Mouse (Mus musculus) ES-E14 (cell line): Measurements from ENCODE around the gene Ddx60. TPM values are rescaled to one million over a fixed set of nuclear protein-coding genes. Genes with fewer than 3 reads are reported as not detected.

Source experiments
- DNase-seq: peaks from one replicate; pipeline ENCODE4 v3.0.0-alpha.2; 2013; ENCODE audit warnings: low read depth, low spot score
- H3K27ac ChIP-seq: 2 replicates; pipeline ENCODE4 v1.5.1; 2012; ENCODE audit warnings: low read depth, mild to moderate bottlenecking, low read length, moderate library complexity, mixed read lengths; ENCODE audit not compliant: poor library complexity, insufficient read depth, severe bottlenecking
- H3K36me3 ChIP-seq: 2 replicates; pipeline ENCODE4 v1.6.1; 2012; ENCODE audit warnings: mild to moderate bottlenecking, low read length, moderate library complexity, mixed read lengths; ENCODE audit not compliant: control insufficient read depth, poor library complexity, insufficient read depth, severe bottlenecking
- H3K4me1 ChIP-seq, 2 experiments: fragments of 150-350 bp in 1 of 2; sonication (generic) in 1 of 2; 2 replicates each; pipeline ENCODE4 v1.6.1; 2012; ENCODE audit warnings: low read length in 2 of 2, mild to moderate bottlenecking in 1 of 2, mixed read lengths in 1 of 2; ENCODE audit not compliant: control insufficient read depth in 2 of 2, insufficient read depth in 2 of 2, poor library complexity in 1 of 2
- H3K4me3 ChIP-seq, 2 experiments: fragments of 150-350 bp in 1 of 2; sonication (generic) in 1 of 2; 2 replicates each; pipeline ENCODE4 v1.5.1; 2012; ENCODE audit warnings: low read length in 2 of 2, low read depth in 1 of 2, mild to moderate bottlenecking in 1 of 2, mixed read lengths in 1 of 2; ENCODE audit not compliant: insufficient read depth in 1 of 2, poor library complexity in 1 of 2, severe bottlenecking in 1 of 2
- H3K9ac ChIP-seq: 2 replicates; pipeline ENCODE4 v1.6.1; 2012; ENCODE audit warnings: low read depth, mild to moderate bottlenecking, low read length, mixed read lengths; ENCODE audit not compliant: poor library complexity, insufficient read depth, severe bottlenecking
- H3K9me3 ChIP-seq: fragments of 150-350 bp; sonication (generic); 2 replicates; pipeline ENCODE4 v1.6.1; 2012; ENCODE audit warnings: low read depth, mild to moderate bottlenecking, low read length; ENCODE audit not compliant: control insufficient read depth, insufficient read depth
- CHD2 ChIP-seq: IDR thresholded peaks from 2 replicates; pipeline ENCODE4 v1.6.1; 2014; ENCODE audit warnings: mild to moderate bottlenecking, low read depth, low read length, inconsistent platforms
- HCFC1 ChIP-seq: IDR thresholded peaks from 2 replicates; pipeline ENCODE4 v1.6.1; 2012; ENCODE audit warnings: low read length, inconsistent platforms, borderline replicate concordance; ENCODE audit not compliant: insufficient read depth
- MAFK ChIP-seq: IDR thresholded peaks from 2 replicates; pipeline ENCODE4 v1.6.1; 2014; ENCODE audit warnings: mild to moderate bottlenecking, low read depth, low read length, inconsistent platforms; ENCODE audit not compliant: insufficient read depth
- ZNF384 ChIP-seq: IDR thresholded peaks from 2 replicates; pipeline ENCODE4 v1.6.1; 2012; ENCODE audit warnings: low read depth, low read length, inconsistent platforms
- in situ Hi-C, 2 experiments: fragments of 600-800 bp; cut with MboI; formaldehyde crosslinking; loops; one replicate each; pipeline ENCODE4 v1.15.1; 2025; ENCODE audit warnings: low sequenced_read_pairs in 2 of 2, inconsistent platforms in 1 of 2; ENCODE audit not compliant: unreplicated experiment in 2 of 2
- total RNA-seq: library from RNA; depleted of rRNA; stranded (reverse); fragments of 300-350 nt; gene quantifications from 2 replicates; pipeline ENCODE4 v1.2.3, GENCODE M21; 2012; rRNA removed

Gene Ddx60
- total RNA-seq, 1 experiment = 0.31 TPM

DNA sequence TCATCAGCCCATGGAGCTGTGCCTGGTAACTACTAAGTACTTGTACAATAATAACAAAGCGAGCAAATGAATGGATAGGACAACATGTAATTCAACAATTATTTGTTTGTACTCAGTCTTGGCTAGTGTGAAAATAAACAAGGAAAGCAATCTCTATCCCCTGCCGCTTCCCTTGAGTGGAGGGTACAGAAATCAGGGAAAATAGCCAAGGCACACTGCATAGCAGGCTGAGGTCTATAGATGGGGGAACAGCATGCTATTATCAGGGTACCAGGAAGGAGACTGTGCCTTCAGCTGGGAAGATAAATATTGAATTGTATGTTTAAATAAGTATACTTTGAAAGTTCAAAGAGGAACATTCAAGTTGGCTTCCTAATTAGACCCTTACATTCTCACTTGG, 153.9 kb downstream of the Ddx60 start:
- no peaks in the 10 kb centered on the region for H3K36me3 ChIP-seq
- in situ Hi-C loops = no loop called here
- DNase-seq = no peak
- no peaks in the 10 kb centered on the region for H3K9me3 ChIP-seq
- H3K27ac ChIP-seq = no peak overlapping the region
- no peaks in the 10 kb centered on the region for H3K4me1 ChIP-seq
- no peak overlapping the region for H3K4me3 ChIP-seq
- TF ChIP-seq ZNF384 = no peak
- no peak for TF ChIP-seq MAFK
- no peak for TF ChIP-seq HCFC1
- no peak for TF ChIP-seq CHD2
- no peak overlapping the region for H3K9ac ChIP-seq

Other genes starting within 250 kb of the Ddx60 start
- 24.6 and 36.3 TPM in 2 replicates for gene Palld, start 25.4 kb upstream of the Ddx60 start, total RNA-seq
- gene Anxa10, start 195.1 kb downstream of the Ddx60 start, total RNA-seq = 0.26 TPM in 1 of 2 replicates, not detected in the other